Mouse (Mus musculus): Measurements from ENCODE around the gene Tpi1. TPM values are rescaled to one million over a fixed set of nuclear protein-coding genes. Genes with fewer than 3 reads are reported as not detected.

The Tpi1 gene
- polyA plus RNA-seq, 1 experiment from 2014 or later = 461 TPM

GRCm38 (mm10) chr6:124791911-124792310 is 22.2 kb downstream of the Tpi1 start:
- ATAC-seq = no peak
- H3K4me1 ChIP-seq (ENCODE audit: control insufficient read depth, insufficient read depth, low read length) = no peaks in the 10 kb centered on the region

GRCm38 (mm10) chr6:124790121-124790520 is 24.0 kb downstream of the Tpi1 start:
- no peak overlapping the region for H3K4me3 ChIP-seq (ENCODE audit: low read depth, low read length)
- H3K36me3 ChIP-seq (ENCODE audit: control insufficient read depth, insufficient read depth, low read length) = no peaks in the 10 kb centered on the region
- H3K4me1 ChIP-seq (ENCODE audit: control insufficient read depth, insufficient read depth, low read length) = no peaks in the 10 kb centered on the region
- H3K9me3 ChIP-seq (replicated peaks; ENCODE audit: control insufficient read depth, low read length, poor library complexity, severe bottlenecking) = no peaks in the 10 kb centered on the region
- 83% methylated on average over 4 of the region's 4 CpGs for WGBS
- no peak overlapping the region for H3K27ac ChIP-seq (ENCODE audit: low read length)
- H3K27me3 ChIP-seq (ENCODE audit: control insufficient read depth, insufficient read depth, low read depth, low read length) = no peaks in the 10 kb centered on the region
- H3K4me2 ChIP-seq (ENCODE audit: low read length) = no peak overlapping the region
- no peak for ATAC-seq
- H3K9ac ChIP-seq (ENCODE audit: low read depth, low read length) = no peak overlapping the region

More at GRCm38 (mm10) chr6:124791911-124792310, 22.2 kb downstream of the Tpi1 start:
- Histone ChIP-seq H3K27ac (ENCODE audit: low read length) (no peak overlapping the region), H3K4me3 (ENCODE audit: low read depth, low read length) (no peak overlapping the region), H3K27me3 (ENCODE audit: control insufficient read depth, insufficient read depth, low read depth, low read length) (no peaks in the 10 kb centered on the region), H3K9me3 (replicated peaks; ENCODE audit: control insufficient read depth, low read length, poor library complexity, severe bottlenecking) (no peaks in the 10 kb centered on the region), H3K9ac (ENCODE audit: low read depth, low read length) (no peak overlapping the region), H3K36me3 (ENCODE audit: control insufficient read depth, insufficient read depth, low read length) (no peaks in the 10 kb centered on the region), H3K4me2 (ENCODE audit: low read length) (no peak overlapping the region)
- WGBS = 88% methylated on average over 3 of the region's 3 CpGs

- no peak overlapping the region for H3K4me2 ChIP-seq (ENCODE audit: low read length)
- H3K36me3 ChIP-seq (ENCODE audit: control insufficient read depth, insufficient read depth, low read length) = no peaks in the 10 kb centered on the region
- H3K9ac ChIP-seq (ENCODE audit: low read depth, low read length) = no peak overlapping the region
- 73% methylated on average over 4 of the region's 4 CpGs for WGBS
- H3K27me3 ChIP-seq (ENCODE audit: control insufficient read depth, insufficient read depth, low read depth, low read length) = no peaks in the 10 kb centered on the region
- no peak overlapping the region for H3K4me3 ChIP-seq (ENCODE audit: low read depth, low read length)
- no peaks in the 10 kb centered on the region for H3K9me3 ChIP-seq (replicated peaks; ENCODE audit: control insufficient read depth, low read length, poor library complexity, severe bottlenecking)
- H3K27ac ChIP-seq (ENCODE audit: low read length) = peak overlapping the region; percentile 26; the same call in 1 of the 2 replicates
- no peaks in the 10 kb centered on the region for H3K4me1 ChIP-seq (ENCODE audit: control insufficient read depth, insufficient read depth, low read length)
- no peak for ATAC-seq
Observed at GRCm38 (mm10) chr6:124789519-124789918, 24.6 kb downstream of the Tpi1 start.

- H3K4me1 ChIP-seq (ENCODE audit: control insufficient read depth, insufficient read depth, low read length) = no peaks in the 10 kb centered on the region
- H3K27ac ChIP-seq (ENCODE audit: low read length) = no peak overlapping the region
- no peak overlapping the region for H3K4me3 ChIP-seq (ENCODE audit: low read depth, low read length)
- no peak overlapping the region for H3K4me2 ChIP-seq (ENCODE audit: low read length)
- no peak overlapping the region for H3K9ac ChIP-seq (ENCODE audit: low read depth, low read length)
- ATAC-seq = no peak
- WGBS = 83% methylated on average over 10 of the region's 10 CpGs
- H3K27me3 ChIP-seq (ENCODE audit: control insufficient read depth, insufficient read depth, low read depth, low read length) = no peaks in the 10 kb centered on the region
- H3K9me3 ChIP-seq (replicated peaks; ENCODE audit: control insufficient read depth, low read length, poor library complexity, severe bottlenecking) = no peaks in the 10 kb centered on the region
- no peaks in the 10 kb centered on the region for H3K36me3 ChIP-seq (ENCODE audit: control insufficient read depth, insufficient read depth, low read length)
Observed at GRCm38 (mm10) chr6:124787722-124788121, 26.4 kb downstream of the Tpi1 start.

- Histone ChIP-seq H3K4me2 (ENCODE audit: low read length) (no peak overlapping the region), H3K27me3 (ENCODE audit: control insufficient read depth, insufficient read depth, low read depth, low read length) (no peaks in the 10 kb centered on the region), H3K9ac (ENCODE audit: low read depth, low read length) (no peak overlapping the region), H3K27ac (ENCODE audit: low read length) (no peak overlapping the region), H3K4me1 (ENCODE audit: control insufficient read depth, insufficient read depth, low read length) (no peaks in the 10 kb centered on the region), H3K4me3 (ENCODE audit: low read depth, low read length) (no peak overlapping the region), H3K36me3 (ENCODE audit: control insufficient read depth, insufficient read depth, low read length) (no peaks in the 10 kb centered on the region), H3K9me3 (replicated peaks; ENCODE audit: control insufficient read depth, low read length, poor library complexity, severe bottlenecking) (no peaks in the 10 kb centered on the region)
- WGBS = 52% methylated on average over 8 of the region's 8 CpGs
- ATAC-seq = no peak
Observed at GRCm38 (mm10) chr6:124786756-124787420, 27.2 kb downstream of the Tpi1 start.

- H3K9ac ChIP-seq (ENCODE audit: low read depth, low read length) = no peak overlapping the region
Observed at GRCm38 (mm10) chr6:124782436-124782835, 31.7 kb downstream of the Tpi1 start.

GRCm38 (mm10) chr6:124780917-124781316 is 33.2 kb downstream of the Tpi1 start:
- Histone ChIP-seq H3K9ac (ENCODE audit: low read depth, low read length) (no peak overlapping the region), H3K27ac (ENCODE audit: low read length) (no peak overlapping the region), H3K36me3 (ENCODE audit: control insufficient read depth, insufficient read depth, low read length) (no peaks in the 10 kb centered on the region), H3K9me3 (replicated peaks; ENCODE audit: control insufficient read depth, low read length, poor library complexity, severe bottlenecking) (no peaks in the 10 kb centered on the region), H3K4me1 (ENCODE audit: control insufficient read depth, insufficient read depth, low read length) (peaks cover 9% of the 10 kb centered on the region), H3K4me2 (ENCODE audit: low read length) (no peak overlapping the region), H3K27me3 (ENCODE audit: control insufficient read depth, insufficient read depth, low read depth, low read length) (no peaks in the 10 kb centered on the region), H3K4me3 (ENCODE audit: low read depth, low read length) (no peak overlapping the region)
- WGBS = 86% methylated on average over 7 of the region's 7 CpGs
- no peak for ATAC-seq

More at GRCm38 (mm10) chr6:124782436-124782835, 31.7 kb downstream of the Tpi1 start:
- no peak overlapping the region for H3K4me3 ChIP-seq (ENCODE audit: low read depth, low read length)
- no peaks in the 10 kb centered on the region for H3K36me3 ChIP-seq (ENCODE audit: control insufficient read depth, insufficient read depth, low read length)
- ATAC-seq = no peak
- WGBS = 25% methylated on average over 6 of the region's 6 CpGs
- H3K9me3 ChIP-seq (replicated peaks; ENCODE audit: control insufficient read depth, low read length, poor library complexity, severe bottlenecking) = no peaks in the 10 kb centered on the region
- H3K4me1 ChIP-seq (ENCODE audit: control insufficient read depth, insufficient read depth, low read length) = peaks cover 9% of the 10 kb centered on the region
- H3K27ac ChIP-seq (ENCODE audit: low read length) = no peak overlapping the region
- H3K4me2 ChIP-seq (ENCODE audit: low read length) = no peak overlapping the region
- H3K27me3 ChIP-seq (ENCODE audit: control insufficient read depth, insufficient read depth, low read depth, low read length) = no peaks in the 10 kb centered on the region

GRCm38 (mm10) chr6:124779984-124780416 is 34.1 kb downstream of the Tpi1 start:
- Histone ChIP-seq H3K4me3 (ENCODE audit: low read depth, low read length) (peak overlapping the region; percentile 34), H3K36me3 (ENCODE audit: control insufficient read depth, insufficient read depth, low read length) (no peaks in the 10 kb centered on the region), H3K27ac (ENCODE audit: low read length) (no peak overlapping the region), H3K9me3 (replicated peaks; ENCODE audit: control insufficient read depth, low read length, poor library complexity, severe bottlenecking) (no peaks in the 10 kb centered on the region), H3K27me3 (ENCODE audit: control insufficient read depth, insufficient read depth, low read depth, low read length) (no peaks in the 10 kb centered on the region), H3K4me1 (ENCODE audit: control insufficient read depth, insufficient read depth, low read length) (peaks cover 9% of the 10 kb centered on the region), H3K4me2 (ENCODE audit: low read length) (peak overlapping the region; percentile 64), H3K9ac (ENCODE audit: low read depth, low read length) (no peak overlapping the region)
- WGBS = 3% methylated on average over 10 of the region's 10 CpGs
- ATAC-seq = peak; percentile 33; the same call in 1 of the 2 replicates

- Histone ChIP-seq H3K9me3 (replicated peaks; ENCODE audit: control insufficient read depth, low read length, poor library complexity, severe bottlenecking) (no peaks in the 10 kb centered on the region), H3K9ac (ENCODE audit: low read depth, low read length) (0 out of 2 replicates have a peak within 1 kb of the TSS, but pooled peaks have one; percentile 5), H3K27ac (ENCODE audit: low read length) (no peak within 1 kb of the TSS), H3K4me2 (ENCODE audit: low read length) (peak within 1 kb of the TSS; percentile 64), H3K4me1 (ENCODE audit: control insufficient read depth, insufficient read depth, low read length) (peaks cover 9% of the 10 kb centered on the region), H3K27me3 (ENCODE audit: control insufficient read depth, insufficient read depth, low read depth, low read length) (no peaks in the 10 kb centered on the region), H3K4me3 (ENCODE audit: low read depth, low read length) (peak within 1 kb of the TSS; percentile 34), H3K36me3 (ENCODE audit: control insufficient read depth, insufficient read depth, low read length) (no peaks in the 10 kb centered on the region)
- 2% methylated on average over 23 of the region's 23 CpGs for WGBS
- ATAC-seq = peak; percentile 69
Observed at GRCm38 (mm10) chr6:124779222-124779983, 34.7 kb downstream of the Tpi1 start, which contains the start of gene Lrrc23. Gene Lrrc23 (minus strand): TSS chr6:124779727.

All from midbrain, embryonic 16.5 days (tissue).